Mouse (Mus musculus): Measurements from ENCODE around the gene Gm21885. TPM values are rescaled to one million over a fixed set of nuclear protein-coding genes. Genes with fewer than 3 reads are reported as not detected.
A peak's percentile ranks its signal among the peaks of the same experiment; 100 is the strongest.

Gene Gm21885
- polyA plus RNA-seq, 1 experiment from 2014 or later, result not detected

- peaks cover under 1% of the 10 kb centered on the region; the same call in 1 of the 2 replicates for H3K36me3 ChIP-seq (ENCODE audit: insufficient read depth, low read length)
- ATAC-seq (ENCODE audit: low FRiP score, low TSS enrichment), result no peak
- no peak overlapping the region for H3K27ac ChIP-seq (ENCODE audit: low read length)
- WGBS, result 87% methylated on average over 5 of the region's 5 CpGs
- no peaks in the 10 kb centered on the region for H3K27me3 ChIP-seq (ENCODE audit: insufficient read depth, low read length)
- no peak overlapping the region for H3K9ac ChIP-seq (replicated peaks; ENCODE audit: low read length)
- no peak overlapping the region for H3K4me3 ChIP-seq (ENCODE audit: low read length)
- no peaks in the 10 kb centered on the region for H3K9me3 ChIP-seq (ENCODE audit: low read length)
- H3K4me2 ChIP-seq (replicated peaks; ENCODE audit: low read depth, low read length), result no peak overlapping the region
- H3K4me1 ChIP-seq (ENCODE audit: insufficient read depth, low read length), result peaks cover 32% of the 10 kb centered on the region
Observed at GRCm38 (mm10) chr11:94324618-94325017, 42.9 kb downstream of the Gm21885 start.

GRCm38 (mm10) chr11:94326961-94327411 lies 45.3 kb downstream of the Gm21885 start:
- no peaks in the 10 kb centered on the region for H3K36me3 ChIP-seq (ENCODE audit: insufficient read depth, low read length)
- peak overlapping the region; percentile 50 for H3K9ac ChIP-seq (replicated peaks; ENCODE audit: low read length)
- H3K4me3 ChIP-seq (ENCODE audit: low read length), result peak overlapping the region; percentile 77
- WGBS, result 7% methylated on average over 10 of the region's 10 CpGs
- ATAC-seq (ENCODE audit: low FRiP score, low TSS enrichment), result peak; percentile 64; the same call in 1 of the 2 replicates
- no peaks in the 10 kb centered on the region for H3K9me3 ChIP-seq (ENCODE audit: low read length)
- peak overlapping the region; percentile 73 for H3K4me2 ChIP-seq (replicated peaks; ENCODE audit: low read depth, low read length)
- peak overlapping the region; percentile 33 for H3K27ac ChIP-seq (ENCODE audit: low read length)
- H3K27me3 ChIP-seq (ENCODE audit: insufficient read depth, low read length), result no peaks in the 10 kb centered on the region
- H3K4me1 ChIP-seq (ENCODE audit: insufficient read depth, low read length), result peaks cover 36% of the 10 kb centered on the region

- 0% methylated on average over 57 of the region's 78 CpGs for WGBS
- Histone ChIP-seq H3K9ac (replicated peaks; ENCODE audit: low read length) (peak within 1 kb of the TSS; percentile 98), H3K27ac (ENCODE audit: low read length) (peak within 1 kb of the TSS; percentile 99), H3K4me2 (replicated peaks; ENCODE audit: low read depth, low read length) (peak within 1 kb of the TSS; percentile 73), H3K27me3 (ENCODE audit: insufficient read depth, low read length) (no peaks in the 10 kb centered on the region), H3K4me3 (ENCODE audit: low read length) (peak within 1 kb of the TSS; percentile 77), H3K9me3 (ENCODE audit: low read length) (no peaks in the 10 kb centered on the region), H3K36me3 (ENCODE audit: insufficient read depth, low read length) (no peaks in the 10 kb centered on the region), H3K4me1 (ENCODE audit: insufficient read depth, low read length) (peaks cover 31% of the 10 kb centered on the region)
- peak; percentile 91 for ATAC-seq (ENCODE audit: low FRiP score, low TSS enrichment)
Observed at GRCm38 (mm10) chr11:94327693-94328643, 46.3 kb downstream of the Gm21885 start, which contains the start of gene Ankrd40. Gene Ankrd40 (plus strand): TSS chr11:94328001.

- Histone ChIP-seq H3K4me2 (replicated peaks; ENCODE audit: low read depth, low read length) (peak overlapping the region; percentile 73), H3K36me3 (ENCODE audit: insufficient read depth, low read length) (no peaks in the 10 kb centered on the region), H3K9ac (replicated peaks; ENCODE audit: low read length) (peak overlapping the region; percentile 98), H3K27me3 (ENCODE audit: insufficient read depth, low read length) (no peaks in the 10 kb centered on the region), H3K9me3 (ENCODE audit: low read length) (no peaks in the 10 kb centered on the region), H3K4me3 (ENCODE audit: low read length) (peak overlapping the region; percentile 77), H3K4me1 (ENCODE audit: insufficient read depth, low read length) (peaks cover 31% of the 10 kb centered on the region), H3K27ac (ENCODE audit: low read length) (peak overlapping the region; percentile 99)
- WGBS, result 3% methylated on average over 10 of the region's 10 CpGs
- ATAC-seq (ENCODE audit: low FRiP score, low TSS enrichment), result no peak
Observed at GRCm38 (mm10) chr11:94328644-94329025, 47.0 kb downstream of the Gm21885 start.

GRCm38 (mm10) chr11:94329270-94329891 lies 47.7 kb downstream of the Gm21885 start:
- no peak for ATAC-seq (ENCODE audit: low FRiP score, low TSS enrichment)
- no peak overlapping the region for H3K9ac ChIP-seq (replicated peaks; ENCODE audit: low read length)
- 52% methylated on average over 4 of the region's 4 CpGs for WGBS
- H3K4me1 ChIP-seq (ENCODE audit: insufficient read depth, low read length), result peaks cover 31% of the 10 kb centered on the region
- H3K27ac ChIP-seq (ENCODE audit: low read length), result no peak overlapping the region
- peak overlapping the region; percentile 73 for H3K4me2 ChIP-seq (replicated peaks; ENCODE audit: low read depth, low read length)
- no peaks in the 10 kb centered on the region for H3K27me3 ChIP-seq (ENCODE audit: insufficient read depth, low read length)
- H3K36me3 ChIP-seq (ENCODE audit: insufficient read depth, low read length), result peaks cover 3% of the 10 kb centered on the region; the same call in 1 of the 2 replicates
- H3K4me3 ChIP-seq (ENCODE audit: low read length), result no peak overlapping the region
- H3K9me3 ChIP-seq (ENCODE audit: low read length), result no peaks in the 10 kb centered on the region

GRCm38 (mm10) chr11:94330211-94330610 lies 48.5 kb downstream of the Gm21885 start:
- H3K36me3 ChIP-seq (ENCODE audit: insufficient read depth, low read length), result peaks cover 9% of the 10 kb centered on the region; the same call in 1 of the 2 replicates
- no peak overlapping the region for H3K4me2 ChIP-seq (replicated peaks; ENCODE audit: low read depth, low read length)
- no peak overlapping the region for H3K27ac ChIP-seq (ENCODE audit: low read length)
- no peak overlapping the region for H3K4me3 ChIP-seq (ENCODE audit: low read length)
- no peak for ATAC-seq (ENCODE audit: low FRiP score, low TSS enrichment)
- H3K9me3 ChIP-seq (ENCODE audit: low read length), result no peaks in the 10 kb centered on the region
- 92% methylated on average over 3 of the region's 3 CpGs for WGBS
- no peaks in the 10 kb centered on the region for H3K27me3 ChIP-seq (ENCODE audit: insufficient read depth, low read length)
- H3K9ac ChIP-seq (replicated peaks; ENCODE audit: low read length), result no peak overlapping the region
- H3K4me1 ChIP-seq (ENCODE audit: insufficient read depth, low read length), result peaks cover 31% of the 10 kb centered on the region

GRCm38 (mm10) chr11:94332726-94333125 lies 51.1 kb downstream of the Gm21885 start:
- Histone ChIP-seq H3K36me3 (ENCODE audit: insufficient read depth, low read length) (peaks cover 24% of the 10 kb centered on the region), H3K9ac (replicated peaks; ENCODE audit: low read length) (no peak overlapping the region), H3K27me3 (ENCODE audit: insufficient read depth, low read length) (no peaks in the 10 kb centered on the region), H3K9me3 (ENCODE audit: low read length) (no peaks in the 10 kb centered on the region), H3K4me1 (ENCODE audit: insufficient read depth, low read length) (peaks cover 24% of the 10 kb centered on the region), H3K27ac (ENCODE audit: low read length) (no peak overlapping the region), H3K4me3 (ENCODE audit: low read length) (no peak overlapping the region), H3K4me2 (replicated peaks; ENCODE audit: low read depth, low read length) (no peak overlapping the region)
- no peak for ATAC-seq (ENCODE audit: low FRiP score, low TSS enrichment)
- 85% methylated on average over 6 of the region's 6 CpGs for WGBS

GRCm38 (mm10) chr11:94334386-94334968 lies 52.8 kb downstream of the Gm21885 start:
- H3K27ac ChIP-seq (ENCODE audit: low read length), result no peak overlapping the region
- no peaks in the 10 kb centered on the region for H3K27me3 ChIP-seq (ENCODE audit: insufficient read depth, low read length)
- no peak for ATAC-seq (ENCODE audit: low FRiP score, low TSS enrichment)
- 87% methylated on average over 8 of the region's 8 CpGs for WGBS
- H3K4me2 ChIP-seq (replicated peaks; ENCODE audit: low read depth, low read length), result no peak overlapping the region
- H3K4me1 ChIP-seq (ENCODE audit: insufficient read depth, low read length), result peaks cover 13% of the 10 kb centered on the region
- H3K36me3 ChIP-seq (ENCODE audit: insufficient read depth, low read length), result peaks cover 39% of the 10 kb centered on the region
- no peaks in the 10 kb centered on the region for H3K9me3 ChIP-seq (ENCODE audit: low read length)
- H3K9ac ChIP-seq (replicated peaks; ENCODE audit: low read length), result no peak overlapping the region
- H3K4me3 ChIP-seq (ENCODE audit: low read length), result no peak overlapping the region
